Mouse (Mus musculus): ENCODE data around the gene Tmem211. TPM values are rescaled to one million over a fixed set of nuclear protein-coding genes. Genes with fewer than 3 reads are reported as not detected.

The Tmem211 gene
- polyA plus RNA-seq, 1 experiment: 0.07 TPM

DNA sequence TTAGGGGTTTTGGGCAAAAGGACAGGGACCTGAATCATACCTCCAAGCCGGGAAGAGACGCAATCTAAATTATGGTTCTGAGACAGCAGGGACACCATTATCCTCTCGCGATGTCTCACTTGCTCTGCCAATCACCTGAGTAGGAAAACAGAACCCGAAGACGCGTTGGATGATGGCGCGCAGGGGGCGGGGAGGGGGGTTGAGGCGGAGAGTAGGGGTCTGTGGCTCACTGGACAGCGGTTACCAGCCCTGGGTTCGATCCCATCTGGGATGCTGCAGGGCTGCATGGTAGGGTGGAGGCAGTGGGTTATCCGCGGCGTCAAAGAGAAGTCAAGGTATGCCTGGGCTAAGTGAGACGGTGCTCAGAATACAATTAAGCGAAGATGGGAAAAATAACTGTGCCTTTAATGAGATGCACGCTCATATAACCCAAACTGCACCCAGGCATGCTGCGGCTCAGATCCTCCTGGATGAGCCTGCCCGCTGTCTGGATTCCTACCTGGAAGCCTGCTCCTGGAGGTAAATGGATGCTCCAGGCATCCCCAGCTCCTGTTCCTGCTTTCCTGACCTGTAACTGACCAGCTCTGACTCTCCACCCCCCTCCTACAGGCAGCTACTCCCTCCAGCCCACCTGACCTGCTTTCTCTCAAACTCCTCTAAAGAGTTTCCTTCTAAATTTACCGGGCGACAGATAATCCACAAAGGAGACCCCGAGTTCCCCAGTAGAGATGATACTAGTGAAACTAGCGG, 848 bp upstream of the Tmem211 start:
- peak; percentile 74 for DNase-seq (ENCODE audit: low read depth)
- no peak for TF ChIP-seq POLR2A (IDR thresholded peaks at IDR 0.05; ENCODE audit: borderline replicate concordance, extremely low read depth, insufficient read depth, insufficient read length, poor library complexity, severe bottlenecking)
- no peak for TF ChIP-seq CTCF (IDR thresholded peaks at IDR 0.05; ENCODE audit: borderline replicate concordance, extremely low read depth, insufficient read depth, insufficient read length)

DNA sequence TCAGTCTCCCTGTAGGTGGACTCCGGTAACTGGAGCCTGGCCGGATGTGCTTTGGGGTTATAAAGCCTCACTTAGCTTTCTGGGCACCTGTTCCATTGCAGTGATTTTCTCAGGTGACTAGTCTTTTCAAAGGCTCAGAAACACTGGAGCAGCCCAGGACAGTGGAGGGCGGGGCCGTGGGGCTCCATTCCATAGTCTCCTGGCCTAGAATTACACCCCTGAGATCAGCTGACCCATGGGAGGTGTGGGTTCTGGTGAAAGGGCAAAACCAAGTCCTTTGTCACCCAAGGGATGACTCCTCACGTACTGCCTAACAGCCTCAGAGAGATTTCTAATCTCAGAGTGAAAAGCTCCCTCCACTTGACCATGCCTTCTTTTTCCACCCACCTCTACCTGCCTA, 3.5 kb downstream of the Tmem211 start:
- TF ChIP-seq POLR2A (IDR thresholded peaks at IDR 0.05; ENCODE audit: borderline replicate concordance, extremely low read depth, insufficient read depth, insufficient read length, poor library complexity, severe bottlenecking) (no peak), CTCF (IDR thresholded peaks at IDR 0.05; ENCODE audit: borderline replicate concordance, extremely low read depth, insufficient read depth, insufficient read length) (no peak)
- no peak for DNase-seq (ENCODE audit: low read depth)

DNA sequence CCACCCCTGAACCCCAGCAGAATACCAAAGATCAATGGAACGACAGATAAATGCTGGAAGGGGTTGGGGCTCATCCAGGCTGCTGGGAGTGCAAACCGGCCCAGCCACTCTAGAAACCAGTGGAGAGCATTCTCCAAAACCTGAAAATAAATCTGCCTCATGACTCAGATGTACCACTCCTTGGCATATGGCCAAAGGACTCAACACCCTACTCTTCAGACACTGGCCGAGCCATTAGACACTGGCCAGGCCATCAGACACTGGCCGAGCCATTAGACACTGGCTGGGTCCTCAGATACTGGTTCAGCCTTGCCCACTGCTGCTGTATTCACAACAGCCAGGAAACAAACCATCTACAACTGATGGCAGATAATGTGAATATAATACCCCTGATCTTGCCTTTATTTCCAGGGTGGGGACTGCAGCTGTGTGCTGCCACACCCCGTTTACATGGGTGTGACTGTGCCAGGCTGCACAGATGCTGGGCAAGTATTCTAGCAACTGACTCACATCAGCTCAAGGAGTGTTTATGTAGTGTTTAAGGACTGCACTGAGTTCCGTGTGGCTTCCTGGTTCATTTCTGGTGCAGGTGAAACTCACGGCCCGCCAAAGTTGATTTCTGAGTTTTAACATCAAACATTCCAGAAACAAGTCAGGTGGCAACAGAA, 22.7 kb downstream of the Tmem211 start:
- TF ChIP-seq POLR2A (IDR thresholded peaks at IDR 0.05; ENCODE audit: borderline replicate concordance, extremely low read depth, insufficient read depth, insufficient read length, poor library complexity, severe bottlenecking): no peak
- no peak for TF ChIP-seq CTCF (IDR thresholded peaks at IDR 0.05; ENCODE audit: borderline replicate concordance, extremely low read depth, insufficient read depth, insufficient read length)
- DNase-seq (ENCODE audit: low read depth): no peak

DNA sequence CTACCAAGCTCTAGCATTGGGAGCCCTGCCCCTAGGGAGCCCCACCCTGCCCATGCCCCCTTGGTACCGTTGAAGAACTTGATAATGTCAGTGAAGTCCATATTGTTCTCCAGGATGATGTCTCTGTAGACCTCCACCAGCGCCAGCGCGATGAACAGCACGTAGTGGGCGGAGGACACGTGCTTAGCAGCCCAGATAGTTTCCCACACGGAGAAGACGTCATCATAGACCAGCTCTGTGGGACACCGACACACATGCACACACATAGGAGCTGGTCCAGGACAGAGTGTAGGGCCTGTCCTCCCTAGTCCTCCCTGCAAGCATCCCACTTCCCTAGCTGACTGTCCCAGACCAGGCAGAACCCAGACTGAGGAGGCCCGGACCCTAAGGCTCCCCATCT, 24.1 kb downstream of the Tmem211 start:
- TF ChIP-seq CTCF (IDR thresholded peaks at IDR 0.05; ENCODE audit: borderline replicate concordance, extremely low read depth, insufficient read depth, insufficient read length) (no peak), POLR2A (IDR thresholded peaks at IDR 0.05; ENCODE audit: borderline replicate concordance, extremely low read depth, insufficient read depth, insufficient read length, poor library complexity, severe bottlenecking) (no peak)
- DNase-seq (ENCODE audit: low read depth): no peak

DNA sequence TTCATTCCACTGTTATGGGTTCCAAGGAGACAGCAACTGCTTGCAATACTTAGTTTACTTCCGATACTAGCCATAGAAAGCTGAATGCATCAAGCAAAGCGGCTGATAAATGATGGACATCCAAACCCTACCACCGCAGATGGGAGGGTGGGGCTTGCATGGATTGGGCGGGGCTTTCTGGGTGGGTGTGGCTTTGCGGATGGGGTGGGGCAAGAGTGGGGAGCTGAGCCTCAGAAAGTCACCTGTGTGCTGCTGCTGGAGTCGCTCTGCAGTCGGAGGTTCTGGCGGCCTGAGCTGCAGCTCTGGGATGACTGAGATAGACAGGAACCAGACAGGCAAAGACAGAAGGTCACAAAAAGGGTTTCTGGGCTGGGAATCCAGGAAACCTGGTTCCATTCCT, 38.9 kb downstream of the Tmem211 start:
- TF ChIP-seq CTCF (IDR thresholded peaks at IDR 0.05; ENCODE audit: borderline replicate concordance, extremely low read depth, insufficient read depth, insufficient read length) (no peak), POLR2A (IDR thresholded peaks at IDR 0.05; ENCODE audit: borderline replicate concordance, extremely low read depth, insufficient read depth, insufficient read length, poor library complexity, severe bottlenecking) (no peak)

DNA sequence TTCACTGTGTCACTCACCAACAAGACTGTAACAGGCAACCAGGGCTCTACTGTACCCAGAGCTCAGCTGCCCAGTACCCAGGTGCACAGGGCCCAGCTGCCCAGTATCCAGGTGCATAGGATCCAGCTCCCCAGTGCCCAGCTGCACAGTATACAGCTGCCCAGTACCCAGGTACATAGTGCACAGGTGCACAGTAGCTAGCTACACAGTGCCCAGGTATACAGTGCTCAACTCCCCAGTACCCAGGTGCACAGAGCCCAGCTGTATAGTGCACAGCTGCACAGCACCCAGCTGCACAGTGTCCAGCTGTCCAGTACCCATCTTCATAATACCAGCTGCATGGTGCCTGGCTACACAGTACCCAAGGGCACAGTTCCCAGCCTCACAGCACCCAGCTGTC, 41.5 kb downstream of the Tmem211 start:
- no peak for TF ChIP-seq POLR2A (IDR thresholded peaks at IDR 0.05; ENCODE audit: borderline replicate concordance, extremely low read depth, insufficient read depth, insufficient read length, poor library complexity, severe bottlenecking)
- TF ChIP-seq CTCF (IDR thresholded peaks at IDR 0.05; ENCODE audit: borderline replicate concordance, extremely low read depth, insufficient read depth, insufficient read length): no peak
- DNase-seq (ENCODE audit: low read depth): no peak

More for the DNA sequence above, 38.9 kb downstream of the Tmem211 start:
- DNase-seq (ENCODE audit: low read depth): no peak

DNA sequence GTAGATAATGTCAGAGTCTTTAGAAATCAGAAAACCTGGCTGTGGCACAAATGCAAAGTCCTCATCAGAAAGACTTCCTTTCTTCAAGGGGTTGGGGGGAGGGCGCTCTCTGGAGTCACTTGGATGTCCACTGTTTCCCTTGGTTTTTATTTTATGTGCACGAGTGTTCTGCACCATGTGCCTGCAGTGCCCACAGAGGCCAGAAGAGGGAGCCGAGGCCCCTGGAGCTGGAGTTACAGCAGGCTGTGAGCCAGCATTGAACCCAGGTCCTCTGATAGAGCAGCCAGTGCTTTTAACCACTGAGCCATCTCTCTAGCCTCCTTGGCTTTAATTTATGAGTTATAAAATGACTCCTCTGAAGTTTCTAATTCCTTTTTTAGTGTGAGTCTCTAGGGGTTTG, 43.3 kb downstream of the Tmem211 start:
- DNase-seq (ENCODE audit: low read depth): peak; percentile 38
- TF ChIP-seq POLR2A (IDR thresholded peaks at IDR 0.05; ENCODE audit: borderline replicate concordance, extremely low read depth, insufficient read depth, insufficient read length, poor library complexity, severe bottlenecking) (no peak), CTCF (IDR thresholded peaks at IDR 0.05; ENCODE audit: borderline replicate concordance, extremely low read depth, insufficient read depth, insufficient read length) (peak; percentile 45; the same call in 1 of the 2 replicates)

DNA sequence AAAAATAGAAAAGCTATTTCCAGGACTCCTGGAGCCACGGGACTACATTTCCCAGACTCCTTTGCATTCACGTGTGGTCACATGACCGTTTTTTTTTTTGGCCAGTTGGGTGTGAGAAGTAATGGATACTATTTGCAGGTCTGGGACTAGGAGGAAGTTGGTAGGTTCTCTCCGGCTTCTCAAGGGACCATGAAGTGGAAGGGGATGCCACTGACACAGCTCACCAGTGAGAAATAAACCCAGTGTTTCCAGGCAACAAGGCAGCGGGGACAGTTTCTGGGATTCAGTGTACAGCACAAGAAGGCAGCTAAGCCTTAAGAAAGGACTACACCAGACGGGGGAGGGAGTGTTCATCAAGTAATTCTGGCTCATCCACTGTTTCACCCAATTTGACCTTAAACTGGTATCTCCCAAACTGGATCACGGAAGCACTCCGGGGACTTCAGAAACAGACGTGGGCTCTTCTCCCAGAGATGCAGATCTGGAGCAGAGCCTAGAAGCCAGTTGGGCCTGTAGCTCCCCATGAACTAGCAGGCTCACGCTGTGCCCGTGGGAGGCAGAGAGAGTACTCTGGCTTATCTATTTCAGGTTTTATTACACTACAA, 44.6 kb downstream of the Tmem211 start:
- no peak for TF ChIP-seq CTCF (IDR thresholded peaks at IDR 0.05; ENCODE audit: borderline replicate concordance, extremely low read depth, insufficient read depth, insufficient read length)
- TF ChIP-seq POLR2A (IDR thresholded peaks at IDR 0.05; ENCODE audit: borderline replicate concordance, extremely low read depth, insufficient read depth, insufficient read length, poor library complexity, severe bottlenecking): no peak
- peak; percentile 52 for DNase-seq (ENCODE audit: low read depth)

DNA sequence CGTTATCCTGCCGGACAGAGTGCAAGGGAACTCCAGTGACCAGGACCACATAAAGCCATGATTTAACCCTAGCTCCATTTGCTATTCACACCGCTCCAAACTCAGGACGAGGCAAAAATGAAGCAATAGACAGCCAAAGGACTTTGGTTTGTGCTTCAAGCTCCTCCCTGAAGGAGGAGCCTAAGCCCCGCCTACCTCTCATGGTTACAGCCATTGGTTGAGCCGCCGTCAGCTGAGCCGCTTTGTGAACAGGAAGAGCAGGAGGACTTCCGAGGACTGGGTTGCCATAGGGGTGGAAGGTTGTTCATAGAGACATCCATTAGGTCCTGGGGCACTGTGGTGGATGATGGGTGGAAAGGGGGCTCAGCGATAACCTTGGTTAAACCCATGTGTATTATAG, 49.1 kb downstream of the Tmem211 start:
- no peak for DNase-seq (ENCODE audit: low read depth)
- TF ChIP-seq POLR2A (IDR thresholded peaks at IDR 0.05; ENCODE audit: borderline replicate concordance, extremely low read depth, insufficient read depth, insufficient read length, poor library complexity, severe bottlenecking) (no peak), CTCF (IDR thresholded peaks at IDR 0.05; ENCODE audit: borderline replicate concordance, extremely low read depth, insufficient read depth, insufficient read length) (no peak)

DNA sequence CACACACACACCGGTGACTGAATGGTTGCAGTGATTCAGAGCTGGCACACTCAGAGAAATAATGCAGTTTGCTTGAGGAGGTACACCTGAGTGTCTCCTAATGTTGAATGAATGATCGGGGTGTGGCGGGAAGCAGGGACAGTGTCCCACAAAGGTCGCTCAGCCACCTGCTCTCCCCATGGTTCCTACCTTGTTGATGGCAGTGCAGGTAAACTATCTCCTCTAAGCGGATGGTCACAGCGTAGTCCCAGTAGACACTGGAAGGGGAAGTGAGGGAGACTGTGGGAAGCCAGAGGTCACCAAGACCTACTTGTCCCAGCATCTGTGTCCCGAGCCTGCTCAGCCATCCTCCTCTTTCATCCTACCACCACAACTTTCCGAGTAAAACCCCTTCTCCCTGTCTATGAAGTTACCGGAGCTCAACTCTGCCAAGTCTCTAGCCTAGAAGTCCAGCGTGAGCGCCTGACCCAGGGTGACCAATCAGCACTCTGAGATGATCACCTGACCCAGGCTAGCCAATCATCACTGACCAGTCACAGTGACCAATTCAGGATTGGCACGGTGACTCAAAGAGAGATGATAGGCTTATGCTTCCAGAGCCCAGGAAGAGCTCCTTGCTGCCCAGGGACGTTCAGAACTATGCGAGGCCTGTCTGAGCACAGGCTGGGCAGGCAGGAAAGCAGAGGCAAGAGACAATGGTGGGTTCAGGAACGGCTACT, 53.6 kb downstream of the Tmem211 start:
- peak; percentile 86 for DNase-seq (ENCODE audit: low read depth)
- TF ChIP-seq POLR2A (IDR thresholded peaks at IDR 0.05; ENCODE audit: borderline replicate concordance, extremely low read depth, insufficient read depth, insufficient read length, poor library complexity, severe bottlenecking): no peak
- TF ChIP-seq CTCF (IDR thresholded peaks at IDR 0.05; ENCODE audit: borderline replicate concordance, extremely low read depth, insufficient read depth, insufficient read length): no peak

DNA sequence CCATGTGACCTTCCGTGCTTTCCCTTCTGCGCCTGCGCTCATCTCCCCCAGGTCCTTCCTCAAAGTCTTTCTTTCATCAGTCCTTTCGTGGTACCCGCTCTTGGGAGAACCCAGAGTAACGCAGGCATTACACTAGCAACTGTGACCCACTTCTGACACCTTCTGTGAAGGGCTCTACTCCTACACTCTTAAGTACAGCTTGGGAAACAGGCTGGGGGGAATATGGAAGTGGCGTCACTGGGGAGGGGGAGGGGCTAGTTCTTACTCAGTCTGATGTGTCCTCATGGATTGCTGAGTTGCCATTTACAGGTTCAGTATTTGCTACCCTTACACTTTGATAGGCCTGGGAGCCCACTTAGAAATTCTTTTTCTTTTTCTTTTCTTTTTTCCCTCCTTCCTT, 54.8 kb downstream of the Tmem211 start:
- TF ChIP-seq POLR2A (IDR thresholded peaks at IDR 0.05; ENCODE audit: borderline replicate concordance, extremely low read depth, insufficient read depth, insufficient read length, poor library complexity, severe bottlenecking): no peak
- TF ChIP-seq CTCF (IDR thresholded peaks at IDR 0.05; ENCODE audit: borderline replicate concordance, extremely low read depth, insufficient read depth, insufficient read length): no peak
- DNase-seq (ENCODE audit: low read depth): no peak

All from brain, embryonic 14.5 days (tissue).